Mouse (Mus musculus): ENCODE data around the gene Krit1.
"Not testable (repeated sequence)": the region's sequence is repeated elsewhere in the genome, so short reads cannot be mapped to it uniquely, and the experiment has no call there.

Krit1 gene

DNA sequence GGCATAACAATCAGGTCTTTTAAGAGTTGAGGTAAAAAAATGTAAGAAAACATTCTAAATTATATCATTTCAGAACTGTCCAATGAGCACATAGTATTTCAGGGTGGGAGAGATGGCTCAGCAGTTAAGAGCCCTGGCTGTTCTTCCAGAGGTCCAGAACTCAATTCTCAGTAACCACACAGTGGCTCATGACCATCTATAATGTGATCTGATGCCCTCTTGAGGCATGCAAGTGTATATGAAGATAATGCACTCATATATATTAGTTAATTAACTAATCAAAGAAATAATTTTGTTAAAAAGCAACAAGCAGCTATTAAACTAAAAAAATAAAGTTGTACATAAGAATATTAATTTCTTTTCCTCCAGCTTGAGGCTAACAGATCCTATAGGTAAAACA is 86.2 kb downstream of the Krit1 start:
- peak; percentile 34 for DNase-seq (ENCODE audit: low read depth)

DNA sequence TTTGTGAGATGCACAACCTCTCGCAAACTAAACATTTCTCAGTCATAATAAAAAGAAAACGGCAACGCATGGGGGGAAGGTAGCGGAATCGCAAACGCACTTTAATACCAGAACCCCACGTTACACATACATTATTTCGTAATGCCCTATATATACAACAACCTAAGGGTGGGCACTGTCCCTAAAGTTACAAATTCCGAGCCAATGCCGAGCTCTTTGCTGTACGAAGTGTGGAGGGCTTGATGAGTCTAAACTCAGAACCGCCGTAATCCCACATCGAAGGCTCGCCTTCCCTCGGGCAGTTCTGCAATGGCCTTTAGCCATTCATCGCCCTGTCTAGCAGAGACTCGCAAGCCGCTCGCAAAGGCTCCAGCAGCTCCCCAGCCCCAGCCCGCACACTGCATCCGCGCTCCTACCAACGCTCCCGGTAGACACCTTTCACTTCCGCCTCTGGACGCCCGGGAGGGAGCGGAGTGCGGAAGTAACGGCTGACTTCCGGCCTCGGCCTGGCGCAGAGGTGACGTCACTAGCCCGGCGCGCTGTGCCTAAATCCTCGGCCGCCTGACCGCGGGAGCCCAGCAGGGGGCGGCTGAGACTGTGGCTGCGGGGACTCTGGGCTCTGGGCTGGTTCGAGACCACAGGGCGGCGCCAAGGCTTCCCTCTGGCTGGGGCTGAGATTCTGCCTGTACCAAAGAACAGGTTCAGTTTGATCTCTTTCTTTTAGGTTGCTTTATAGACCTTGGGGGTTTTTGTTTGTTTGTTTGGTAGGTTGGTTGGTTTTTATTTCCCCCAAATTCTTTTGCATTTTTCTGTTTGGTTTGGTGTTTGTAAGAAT is 90.7 kb downstream of the Krit1 start, which contains the start of gene Mterf1a:
Gene Mterf1a (minus strand): TSS at position 475 of the 835 bp plus-strand sequence.
- DNase-seq (ENCODE audit: low read depth): peak; percentile 50

DNA sequence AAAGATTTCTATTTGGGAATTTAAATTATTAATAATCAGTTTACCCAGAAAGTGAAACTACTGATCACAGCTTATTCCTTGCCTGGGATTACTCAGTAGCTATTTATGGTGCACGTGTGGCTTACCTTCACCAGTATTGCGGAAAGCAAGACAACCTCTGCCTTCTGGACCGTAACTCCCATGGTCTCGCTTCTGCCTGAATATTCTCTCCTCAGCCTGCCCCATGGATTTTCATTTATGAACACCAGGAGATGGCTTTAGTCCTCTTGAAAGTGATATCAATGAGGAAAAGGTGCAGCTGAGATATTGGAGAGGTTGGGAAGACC is 91.3 kb downstream of the Krit1 start:
- not testable (repeated sequence) for DNase-seq (ENCODE audit: low read depth)
